Mouse (Mus musculus) kidney, adult 18-20 months (tissue): ENCODE measurements around the gene Chst3.
"Not testable (repeated sequence)": the region's sequence is repeated elsewhere in the genome, so short reads cannot be mapped to it uniquely, and the experiment has no call there.

ENCODE experiments used
- DNase-seq: peaks from one replicate; pipeline ENCODE4 v3.0.0; 2021

The Chst3 gene

GRCm38 (mm10) chr10:60196971-60197370 lies 22.1 kb downstream of the Chst3 start:
- DNase-seq, result no peak

- peak; percentile 42 for DNase-seq
Measured at GRCm38 (mm10) chr10:60195087-60195486, 24.0 kb downstream of the Chst3 start.

- DNase-seq, result no peak
Measured at GRCm38 (mm10) chr10:60193532-60194423, 25.3 kb downstream of the Chst3 start.

- DNase-seq, result peak; percentile 86
Measured at GRCm38 (mm10) chr10:60191796-60192195, 27.3 kb downstream of the Chst3 start.

GRCm38 (mm10) chr10:60189534-60190186 lies 29.4 kb downstream of the Chst3 start:
- DNase-seq, result no peak

- DNase-seq, result no peak
Measured at GRCm38 (mm10) chr10:60186191-60186945, 32.7 kb downstream of the Chst3 start.

- DNase-seq, result no peak
Measured at GRCm38 (mm10) chr10:60185023-60185709, 33.9 kb downstream of the Chst3 start.

GRCm38 (mm10) chr10:60175306-60175705 lies 43.8 kb downstream of the Chst3 start:
- not testable (repeated sequence) for DNase-seq

GRCm38 (mm10) chr10:60174506-60174905 lies 44.6 kb downstream of the Chst3 start:
- DNase-seq, result no peak

GRCm38 (mm10) chr10:60173035-60173434 lies 46.0 kb downstream of the Chst3 start:
- no peak for DNase-seq

- no peak for DNase-seq
Measured at GRCm38 (mm10) chr10:60172306-60172705, 46.8 kb downstream of the Chst3 start.

GRCm38 (mm10) chr10:60171368-60171767 lies 47.7 kb downstream of the Chst3 start:
- no peak for DNase-seq

GRCm38 (mm10) chr10:60170326-60171089 lies 48.6 kb downstream of the Chst3 start:
- DNase-seq, result no peak

GRCm38 (mm10) chr10:60168960-60169359 lies 50.1 kb downstream of the Chst3 start:
- no peak for DNase-seq

GRCm38 (mm10) chr10:60168306-60168705 lies 50.8 kb downstream of the Chst3 start:
- DNase-seq, result no peak

- DNase-seq, result no peak
Measured at GRCm38 (mm10) chr10:60166068-60166467, 53.0 kb downstream of the Chst3 start.

GRCm38 (mm10) chr10:60164869-60165268 lies 54.2 kb downstream of the Chst3 start:
- DNase-seq, result no peak

- no peak for DNase-seq
Measured at GRCm38 (mm10) chr10:60162973-60163255, 56.1 kb downstream of the Chst3 start.

GRCm38 (mm10) chr10:60162184-60162972 lies 56.7 kb downstream of the Chst3 start:
- DNase-seq, result not testable (repeated sequence)

- DNase-seq, result not testable (repeated sequence)
Measured at GRCm38 (mm10) chr10:60161397-60161796, 57.7 kb downstream of the Chst3 start.

GRCm38 (mm10) chr10:60158144-60158543 lies 60.9 kb downstream of the Chst3 start:
- DNase-seq, result no peak
